Mouse (Mus musculus): Measurements from ENCODE around the gene Lhx6. TPM values are rescaled to one million over a fixed set of nuclear protein-coding genes. Genes with fewer than 3 reads are reported as not detected.

Gene Lhx6
- polyA plus RNA-seq, 1 experiment, result 0.71 TPM

GRCm38 (mm10) chr2:36129051-36129450 is 23.8 kb upstream of the Lhx6 start:
- Histone ChIP-seq H3K27me3 (ENCODE audit: control insufficient read depth, insufficient read depth, low read length) (no peaks in the 10 kb centered on the region), H3K27ac (ENCODE audit: insufficient read depth, low read length) (no peak overlapping the region), H3K4me3 (ENCODE audit: extremely low read depth, insufficient read depth, insufficient read length) (no peak overlapping the region), H3K4me1 (ENCODE audit: control insufficient read depth, insufficient read depth, insufficient read length) (0 out of 2 replicates have a peak, but pooled peaks cover 3% of the 10 kb centered on the region), H3K36me3 (ENCODE audit: control insufficient read depth, insufficient read depth, low read length) (peaks cover 36% of the 10 kb centered on the region)
- TF ChIP-seq CTCF (IDR thresholded peaks at IDR 0.05; ENCODE audit: extremely low read depth, insufficient read depth, insufficient read length, insufficient replicate concordance) (no peak), POLR2A (IDR thresholded peaks at IDR 0.05; ENCODE audit: low read depth, low read length) (no peak)
- no peak for DNase-seq (ENCODE audit: low read depth in 1 of 2, low spot score in 2 of 2)
- WGBS, result 91% methylated on average over 3 of the region's 3 CpGs

- peaks cover 34% of the 10 kb centered on the region for H3K36me3 ChIP-seq (ENCODE audit: control insufficient read depth, insufficient read depth, low read length)
- H3K27me3 ChIP-seq (ENCODE audit: control insufficient read depth, insufficient read depth, low read length), result no peaks in the 10 kb centered on the region
- no peak overlapping the region for H3K4me3 ChIP-seq (ENCODE audit: extremely low read depth, insufficient read depth, insufficient read length)
- WGBS, result 83% methylated on average over 4 of the region's 4 CpGs
- H3K4me1 ChIP-seq (ENCODE audit: control insufficient read depth, insufficient read depth, insufficient read length), result 0 out of 2 replicates have a peak, but pooled peaks cover 3% of the 10 kb centered on the region
- no peak overlapping the region for H3K27ac ChIP-seq (ENCODE audit: insufficient read depth, low read length)
- no peak for DNase-seq (ENCODE audit: low read depth in 1 of 2, low spot score in 2 of 2)
- TF ChIP-seq POLR2A (IDR thresholded peaks at IDR 0.05; ENCODE audit: low read depth, low read length) (no peak), CTCF (IDR thresholded peaks at IDR 0.05; ENCODE audit: extremely low read depth, insufficient read depth, insufficient read length, insufficient replicate concordance) (no peak)
Observed at GRCm38 (mm10) chr2:36127973-36128372, 22.8 kb upstream of the Lhx6 start.

GRCm38 (mm10) chr2:36126795-36127429 is 21.7 kb upstream of the Lhx6 start:
- H3K27ac ChIP-seq (ENCODE audit: insufficient read depth, low read length), result no peak overlapping the region
- H3K4me1 ChIP-seq (ENCODE audit: control insufficient read depth, insufficient read depth, insufficient read length), result 0 out of 2 replicates have a peak, but pooled peaks cover 3% of the 10 kb centered on the region
- WGBS, result 88% methylated on average over 9 of the region's 9 CpGs
- TF ChIP-seq POLR2A (IDR thresholded peaks at IDR 0.05; ENCODE audit: low read depth, low read length) (no peak), CTCF (IDR thresholded peaks at IDR 0.05; ENCODE audit: extremely low read depth, insufficient read depth, insufficient read length, insufficient replicate concordance) (no peak)
- no peaks in the 10 kb centered on the region for H3K27me3 ChIP-seq (ENCODE audit: control insufficient read depth, insufficient read depth, low read length)
- H3K4me3 ChIP-seq (ENCODE audit: extremely low read depth, insufficient read depth, insufficient read length), result no peak overlapping the region
- H3K36me3 ChIP-seq (ENCODE audit: control insufficient read depth, insufficient read depth, low read length), result peaks cover 36% of the 10 kb centered on the region
- no peak for DNase-seq (ENCODE audit: low read depth in 1 of 2, low spot score in 2 of 2)

- TF ChIP-seq CTCF (IDR thresholded peaks at IDR 0.05; ENCODE audit: extremely low read depth, insufficient read depth, insufficient read length, insufficient replicate concordance) (no peak), POLR2A (IDR thresholded peaks at IDR 0.05; ENCODE audit: low read depth, low read length) (no peak)
- Histone ChIP-seq H3K36me3 (ENCODE audit: control insufficient read depth, insufficient read depth, low read length) (peaks cover 10% of the 10 kb centered on the region), H3K4me3 (ENCODE audit: extremely low read depth, insufficient read depth, insufficient read length) (no peak overlapping the region), H3K27ac (ENCODE audit: insufficient read depth, low read length) (no peak overlapping the region), H3K27me3 (ENCODE audit: control insufficient read depth, insufficient read depth, low read length) (peaks cover 3% of the 10 kb centered on the region; the same call in 1 of the 2 replicates), H3K4me1 (ENCODE audit: control insufficient read depth, insufficient read depth, insufficient read length) (no peaks in the 10 kb centered on the region)
- 57% methylated on average over 3 of the region's 3 CpGs for WGBS
- no peak for DNase-seq (ENCODE audit: low read depth in 1 of 2, low spot score in 2 of 2)
Observed at GRCm38 (mm10) chr2:36112632-36113031, 7.4 kb upstream of the Lhx6 start.

- H3K36me3 ChIP-seq (ENCODE audit: control insufficient read depth, insufficient read depth, low read length), result no peaks in the 10 kb centered on the region
- TF ChIP-seq POLR2A (IDR thresholded peaks at IDR 0.05; ENCODE audit: low read depth, low read length) (no peak), CTCF (IDR thresholded peaks at IDR 0.05; ENCODE audit: extremely low read depth, insufficient read depth, insufficient read length, insufficient replicate concordance) (no peak)
- DNase-seq (ENCODE audit: low read depth in 1 of 2, low spot score in 2 of 2), result no peak
- H3K27ac ChIP-seq (ENCODE audit: insufficient read depth, low read length), result no peak overlapping the region
- H3K4me1 ChIP-seq (ENCODE audit: control insufficient read depth, insufficient read depth, insufficient read length), result peaks cover 2% of the 10 kb centered on the region; the same call in 1 of the 2 replicates
- 19% methylated on average over 7 of the region's 7 CpGs for WGBS
- H3K4me3 ChIP-seq (ENCODE audit: extremely low read depth, insufficient read depth, insufficient read length), result no peak overlapping the region
- peaks cover 19% of the 10 kb centered on the region for H3K27me3 ChIP-seq (ENCODE audit: control insufficient read depth, insufficient read depth, low read length)
Observed at GRCm38 (mm10) chr2:36108615-36109014, 3.4 kb upstream of the Lhx6 start.

GRCm38 (mm10) chr2:36104436-36104955 is 712 bp downstream of the Lhx6 start:
- 2% methylated on average over 32 of the region's 32 CpGs for WGBS
- Histone ChIP-seq H3K4me3 (ENCODE audit: extremely low read depth, insufficient read depth, insufficient read length) (no peak overlapping the region), H3K27me3 (ENCODE audit: control insufficient read depth, insufficient read depth, low read length) (peaks cover 20% of the 10 kb centered on the region), H3K4me1 (ENCODE audit: control insufficient read depth, insufficient read depth, insufficient read length) (peaks cover 4% of the 10 kb centered on the region), H3K27ac (ENCODE audit: insufficient read depth, low read length) (no peak overlapping the region), H3K36me3 (ENCODE audit: control insufficient read depth, insufficient read depth, low read length) (no peaks in the 10 kb centered on the region)
- DNase-seq (ENCODE audit: low read depth in 1 of 2, low spot score in 2 of 2), result no peak
- no peak for TF ChIP-seq CTCF (IDR thresholded peaks at IDR 0.05; ENCODE audit: extremely low read depth, insufficient read depth, insufficient read length, insufficient replicate concordance)
- TF ChIP-seq POLR2A (IDR thresholded peaks at IDR 0.05; ENCODE audit: low read depth, low read length), result no peak

Measured in spleen, adult 2 months (tissue).